Mouse (Mus musculus): Measurements from ENCODE around the gene Olfr112.
"Not testable (repeated sequence)": the region's sequence is repeated elsewhere in the genome, so short reads cannot be mapped to it uniquely, and the experiment has no call there.

Gene Olfr112

GRCm38 (mm10) chr17:37569351-37569750 lies at the start of gene Olfr112:
Gene Olfr112, minus strand, starts transcription at chr17:37569451.
- no peak for DNase-seq (ENCODE audit: low spot score in 2 of 2)

DNA sequence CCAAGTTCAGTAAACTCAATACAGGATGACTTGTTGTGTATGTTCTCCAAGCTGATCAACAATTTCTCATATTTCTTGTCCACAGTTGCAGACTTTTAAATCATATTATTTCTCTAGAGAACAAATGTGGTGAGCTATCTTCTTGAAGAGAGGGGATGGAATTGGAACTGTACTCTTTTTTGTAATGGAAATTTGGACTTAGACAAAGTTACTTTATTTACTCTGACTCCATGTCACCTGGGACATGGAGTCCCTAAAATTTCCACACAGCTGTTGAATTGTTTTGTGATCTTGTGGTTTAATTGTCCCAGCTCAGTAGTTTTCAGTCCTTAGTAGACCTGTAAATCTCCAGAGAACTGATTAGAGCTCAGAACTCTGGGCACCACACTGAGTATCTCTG lies 23.4 kb upstream of the Olfr112 start, which contains the start of gene Olfr114:
Olfr114 (minus strand) TSS at position 101 of the 400 bp plus-strand sequence.
- DNase-seq (ENCODE audit: low spot score in 2 of 2): no peak

DNA sequence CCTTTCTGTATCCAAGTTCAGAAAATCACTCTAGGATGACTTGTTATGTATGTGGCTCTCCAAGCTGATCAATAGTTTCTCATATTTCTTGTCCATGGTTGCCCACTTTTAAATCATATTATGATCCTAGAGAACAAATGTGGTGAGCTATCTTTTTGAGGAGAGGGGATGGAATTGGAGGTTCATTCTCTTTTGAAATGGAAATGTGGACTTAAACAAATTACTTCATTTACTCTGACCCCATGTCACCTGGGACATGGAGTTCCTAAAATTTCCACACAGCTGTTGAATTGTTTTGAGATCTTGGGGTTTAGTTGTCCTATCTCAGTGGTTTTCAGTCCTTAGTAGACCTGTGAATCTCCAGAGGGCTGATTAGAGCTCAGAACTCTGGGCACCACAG lies 8.3 kb upstream of the Olfr112 start, which contains the start of gene Olfr113:
Olfr113 (minus strand) TSS at position 101 of the 400 bp plus-strand sequence.
- no peak for DNase-seq (ENCODE audit: low spot score in 2 of 2)

GRCm38 (mm10) chr17:37558913-37559615 lies 10.2 kb downstream of the Olfr112 start:
- DNase-seq (ENCODE audit: low spot score in 2 of 2): no peak

DNA sequence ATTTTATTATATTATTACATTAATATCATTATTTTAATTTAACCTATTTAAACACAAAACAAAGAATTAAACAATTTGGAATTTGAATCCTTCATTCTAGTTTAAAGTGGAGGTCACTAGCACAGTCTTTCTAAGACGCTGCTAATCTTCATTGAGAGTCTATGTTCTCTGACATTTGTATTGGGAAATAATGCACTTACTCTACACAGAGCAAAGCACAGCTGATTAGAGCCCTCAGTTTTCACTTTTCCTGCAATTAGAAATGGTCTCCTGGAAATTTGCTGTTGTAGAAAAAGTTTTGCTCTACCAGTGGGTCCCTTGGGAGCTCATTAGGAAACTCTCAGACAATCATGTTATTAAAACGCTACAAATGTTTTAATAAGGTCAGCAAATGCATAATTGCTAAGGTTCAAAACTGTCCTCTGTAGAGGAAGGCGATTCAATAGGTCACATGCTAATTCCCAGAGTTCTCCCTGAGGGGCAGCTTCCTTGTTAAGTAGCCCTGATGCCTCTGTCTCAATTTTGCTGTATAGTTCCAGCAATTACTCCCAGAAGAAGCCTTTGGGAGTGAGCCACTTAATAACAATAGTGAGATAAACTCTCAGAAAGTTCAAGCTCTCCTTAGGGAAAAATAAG lies 25.3 kb downstream of the Olfr112 start:
- no peak for DNase-seq (ENCODE audit: low spot score in 2 of 2)

- no peak for DNase-seq (ENCODE audit: low spot score in 2 of 2)
Observed at GRCm38 (mm10) chr17:37541454-37542119, 27.7 kb downstream of the Olfr112 start.

DNA sequence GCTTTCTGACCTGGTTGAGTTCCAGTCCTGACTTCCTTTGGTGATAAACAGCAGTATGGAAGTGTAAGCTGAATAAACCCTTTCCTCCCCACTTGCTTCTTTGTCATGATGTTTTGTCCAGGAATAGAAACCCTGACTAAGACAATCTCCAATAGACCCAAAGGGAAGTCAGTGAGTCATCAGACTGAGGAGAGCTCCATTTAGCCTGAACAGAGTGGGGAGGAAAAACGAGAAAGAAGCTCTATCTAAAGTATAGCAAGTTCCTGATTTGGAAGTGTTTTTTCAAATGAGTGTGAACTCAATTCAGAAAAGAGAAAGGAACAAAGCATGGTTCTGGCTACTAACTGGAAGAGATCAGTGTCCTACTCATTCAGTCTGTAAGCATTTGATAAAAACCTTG lies 30.8 kb downstream of the Olfr112 start:
- not testable (repeated sequence) for DNase-seq (ENCODE audit: low spot score in 2 of 2)

DNA sequence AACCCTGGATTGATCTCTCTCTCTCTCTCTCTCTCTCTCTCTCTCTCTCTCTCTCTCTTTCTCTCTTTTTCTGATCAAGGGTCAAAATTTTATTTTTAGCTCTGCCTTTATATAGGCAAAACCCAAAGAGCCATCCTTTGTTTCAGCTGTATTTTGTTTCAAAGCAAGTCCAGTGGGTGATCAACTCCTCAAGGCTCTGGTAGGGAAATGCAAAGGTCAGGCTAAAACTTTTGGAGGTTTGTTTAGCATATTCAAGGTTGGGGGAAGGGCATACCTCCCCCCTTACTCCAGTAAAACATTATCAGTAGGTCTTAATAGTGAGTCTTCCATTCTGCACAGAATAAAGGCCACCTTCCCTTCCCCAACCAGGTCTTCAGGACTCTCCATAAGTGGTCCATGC lies 34.1 kb downstream of the Olfr112 start:
- DNase-seq (ENCODE audit: low spot score in 2 of 2): no peak

DNA sequence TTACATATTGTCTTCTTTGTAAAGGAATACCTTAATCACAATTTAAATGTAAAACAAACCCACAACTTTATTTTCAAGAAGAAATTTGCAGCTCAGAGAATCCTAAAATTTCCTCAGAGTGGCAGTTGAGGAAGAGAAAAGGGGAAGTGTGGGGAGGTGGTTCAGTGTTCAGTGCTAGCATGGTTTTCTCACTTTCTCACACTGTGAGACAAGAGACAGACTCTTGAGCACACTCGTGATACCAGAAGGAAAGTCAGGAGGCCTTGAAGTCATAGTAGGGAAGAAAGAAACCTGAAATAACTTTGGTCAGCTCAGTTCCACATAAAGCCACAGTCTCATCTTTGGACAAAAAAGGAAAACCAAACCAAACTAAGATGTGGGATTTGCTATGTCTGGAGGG lies 43.8 kb downstream of the Olfr112 start:
- not testable (repeated sequence) for DNase-seq (ENCODE audit: low spot score in 2 of 2)

GRCm38 (mm10) chr17:37524612-37525011 lies 44.6 kb downstream of the Olfr112 start:
- DNase-seq (ENCODE audit: low spot score in 2 of 2): not testable (repeated sequence)
